Mouse (Mus musculus) inflammation-experienced regulatory T-cells, adult 6 months (primary cell): ENCODE data around the gene Islr2. TPM values are rescaled to one million over a fixed set of nuclear protein-coding genes. Genes with fewer than 3 reads are reported as not detected.
A peak's percentile ranks its signal among the peaks of the same experiment; 100 is the strongest.

Source experiments
- ATAC-seq: one replicate; pipeline ENCODE4 v1.8.0; 2017
- polyA plus RNA-seq, 3 experiments: library from polyadenylated mRNA; unstranded; fragments of 100-300 nt; shearing (Covaris generic); gene quantifications; one replicate each; pipeline ENCODE4 v1.2.1; 2017

The Islr2 gene
- polyA plus RNA-seq, 3 experiments from 2014 or later = not detected

DNA sequence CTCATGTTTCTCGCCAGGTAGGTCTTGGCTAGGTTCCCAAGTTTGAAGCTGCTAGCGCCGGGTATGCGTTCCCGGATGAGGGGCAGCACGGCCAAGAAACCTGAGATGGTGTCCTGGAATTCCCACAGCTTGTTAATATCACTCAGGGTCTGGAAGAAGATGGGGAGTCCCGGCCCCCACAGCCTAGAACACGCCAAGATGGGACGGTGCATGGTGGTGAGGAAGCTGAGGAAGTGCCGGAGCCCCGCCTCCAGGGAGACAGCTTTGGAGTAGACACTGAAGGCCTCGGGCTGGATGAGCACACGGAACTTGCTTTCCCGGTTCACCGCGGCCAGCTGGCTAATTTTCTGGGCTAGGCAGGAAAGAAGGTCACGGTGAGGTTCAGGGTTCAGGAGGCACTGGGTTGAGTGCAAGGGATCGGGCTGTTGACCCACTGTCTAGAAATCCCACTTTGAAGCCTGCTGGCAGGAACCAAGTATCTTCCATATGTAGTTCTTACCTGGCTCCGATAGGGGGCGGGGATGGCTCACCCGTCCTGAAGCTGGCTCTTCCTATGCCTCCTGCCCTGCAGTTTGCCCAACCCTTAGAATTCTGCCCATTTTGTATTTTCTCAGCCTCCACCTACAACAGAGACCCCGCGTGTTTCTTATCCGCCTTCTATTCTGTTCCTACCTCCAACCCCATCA lies 16.2 kb upstream of the Islr2 start:
- ATAC-seq = no peak

DNA sequence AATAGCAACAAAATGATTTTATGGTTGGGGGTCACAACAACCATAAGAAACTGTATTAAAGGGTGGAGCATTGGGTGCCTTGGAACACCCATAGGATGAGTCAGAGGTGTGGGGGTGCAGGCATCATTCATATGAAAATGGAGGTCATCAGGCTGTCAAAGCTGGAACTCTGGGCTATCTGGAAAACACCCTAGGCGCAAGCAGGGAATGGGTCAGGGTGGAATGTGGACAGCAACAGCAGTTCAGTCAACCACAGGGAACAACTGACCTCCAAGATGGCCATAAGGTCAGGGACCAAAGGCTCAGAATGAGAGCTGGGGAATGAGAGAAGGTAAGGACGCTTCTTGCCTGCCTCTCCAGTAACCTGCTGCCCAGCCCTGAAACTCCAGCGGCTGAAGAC lies 14.4 kb upstream of the Islr2 start:
- no peak for ATAC-seq

DNA sequence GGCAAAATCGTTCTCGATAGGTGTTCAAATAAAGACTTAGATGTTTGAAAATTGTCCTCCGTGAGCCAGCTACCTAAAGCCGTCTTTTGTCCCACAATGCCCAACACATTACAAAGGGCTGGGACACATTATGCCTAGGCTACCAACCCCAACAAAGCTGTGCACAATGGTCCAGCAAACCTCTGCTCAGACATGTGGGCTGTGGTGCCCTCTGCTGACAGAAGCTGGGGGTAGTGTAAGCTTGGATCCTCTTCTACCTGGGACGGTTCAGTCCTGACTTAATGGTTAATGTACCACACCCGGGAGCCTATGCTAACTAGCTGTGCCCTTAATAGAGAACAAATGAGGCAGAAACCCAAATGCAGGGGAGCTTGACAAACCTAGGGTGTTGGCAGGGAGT lies 12.3 kb upstream of the Islr2 start:
- ATAC-seq = no peak

DNA sequence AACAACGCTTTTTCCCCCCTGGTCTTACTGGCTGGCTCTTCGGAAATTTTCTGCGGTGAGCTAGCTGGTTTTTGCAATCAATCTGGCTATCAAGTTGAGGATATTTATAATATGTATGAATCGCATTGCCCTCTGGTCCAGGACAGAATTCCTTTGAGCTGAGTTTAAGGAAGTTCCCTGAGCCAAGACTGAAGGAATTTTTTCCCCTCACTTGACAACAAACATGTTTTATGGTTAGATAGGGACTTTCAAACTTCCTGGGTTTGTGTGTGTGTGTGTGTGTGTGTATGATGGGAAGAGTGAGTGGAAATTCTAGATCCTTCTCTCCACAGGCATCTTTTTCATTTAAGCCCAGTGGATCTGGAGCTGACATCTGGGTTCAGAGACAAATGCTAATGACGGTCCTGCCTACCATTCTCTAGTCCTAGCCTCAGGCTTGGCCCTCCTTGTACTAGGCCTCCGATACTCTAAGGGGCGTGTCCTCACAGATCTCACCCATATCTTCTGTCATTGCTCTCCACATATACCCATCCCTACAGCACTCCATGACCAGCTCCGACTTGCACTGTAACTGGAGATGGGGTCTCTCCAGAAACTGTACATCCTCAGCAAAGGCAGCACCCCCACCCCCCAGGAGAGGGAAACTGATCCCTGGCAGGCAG lies 10.5 kb upstream of the Islr2 start:
- ATAC-seq = no peak

DNA sequence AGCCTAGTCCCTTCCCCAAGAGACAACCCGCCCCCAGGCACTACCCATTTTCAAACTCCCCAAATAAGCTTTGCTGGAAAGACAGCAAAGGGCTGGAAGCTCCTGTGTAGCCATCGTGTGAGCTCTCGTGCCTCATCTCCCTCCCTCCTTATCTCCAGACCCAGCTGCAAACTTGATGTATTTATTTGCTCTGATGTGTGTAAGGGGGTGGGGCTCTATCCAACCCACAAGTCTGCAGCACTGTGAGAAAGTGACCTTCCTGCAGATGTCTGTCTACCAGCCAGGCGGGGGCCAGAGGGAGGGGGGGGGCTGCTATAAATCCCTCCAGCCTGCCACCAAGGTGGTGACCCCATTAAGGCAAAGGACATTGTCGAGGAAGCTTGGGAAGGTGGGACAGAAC lies 9.7 kb upstream of the Islr2 start:
- no peak for ATAC-seq

DNA sequence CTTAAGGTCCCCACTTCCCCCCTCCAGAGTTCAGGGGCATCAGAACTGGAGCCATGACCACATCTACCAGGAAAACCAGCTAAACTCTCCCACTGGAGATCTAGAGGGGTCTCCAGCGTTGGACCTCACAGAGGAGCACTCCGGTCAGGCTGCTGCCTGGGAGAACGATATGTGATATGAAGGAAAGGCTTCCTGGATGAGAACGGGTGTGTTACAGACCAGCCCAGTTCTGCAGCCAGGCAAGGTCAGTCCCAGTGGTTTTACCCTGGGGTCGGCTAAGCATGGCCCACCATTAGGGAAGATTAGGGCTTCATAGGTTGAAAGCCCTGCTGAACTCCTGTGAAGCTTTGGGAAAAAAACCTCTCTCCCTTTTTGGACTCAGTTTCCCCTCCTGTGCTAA lies 9.3 kb upstream of the Islr2 start:
- ATAC-seq = no peak

DNA sequence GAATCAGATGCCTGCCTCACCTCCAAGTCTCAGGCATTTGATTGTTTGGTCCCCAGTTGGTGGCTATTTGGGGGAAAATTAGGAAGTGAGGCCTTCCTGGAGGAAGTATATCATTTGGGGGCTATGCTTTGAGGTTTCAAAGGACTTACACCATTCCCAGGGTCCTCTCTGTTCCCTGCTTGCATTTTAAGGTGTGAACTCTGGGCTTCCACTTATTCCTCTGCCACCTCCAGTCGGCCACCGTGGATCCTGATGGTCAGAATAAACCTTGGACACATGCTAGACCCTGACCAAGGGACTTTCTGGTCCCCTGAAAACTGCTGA lies 6.1 kb upstream of the Islr2 start:
- ATAC-seq = no peak

DNA sequence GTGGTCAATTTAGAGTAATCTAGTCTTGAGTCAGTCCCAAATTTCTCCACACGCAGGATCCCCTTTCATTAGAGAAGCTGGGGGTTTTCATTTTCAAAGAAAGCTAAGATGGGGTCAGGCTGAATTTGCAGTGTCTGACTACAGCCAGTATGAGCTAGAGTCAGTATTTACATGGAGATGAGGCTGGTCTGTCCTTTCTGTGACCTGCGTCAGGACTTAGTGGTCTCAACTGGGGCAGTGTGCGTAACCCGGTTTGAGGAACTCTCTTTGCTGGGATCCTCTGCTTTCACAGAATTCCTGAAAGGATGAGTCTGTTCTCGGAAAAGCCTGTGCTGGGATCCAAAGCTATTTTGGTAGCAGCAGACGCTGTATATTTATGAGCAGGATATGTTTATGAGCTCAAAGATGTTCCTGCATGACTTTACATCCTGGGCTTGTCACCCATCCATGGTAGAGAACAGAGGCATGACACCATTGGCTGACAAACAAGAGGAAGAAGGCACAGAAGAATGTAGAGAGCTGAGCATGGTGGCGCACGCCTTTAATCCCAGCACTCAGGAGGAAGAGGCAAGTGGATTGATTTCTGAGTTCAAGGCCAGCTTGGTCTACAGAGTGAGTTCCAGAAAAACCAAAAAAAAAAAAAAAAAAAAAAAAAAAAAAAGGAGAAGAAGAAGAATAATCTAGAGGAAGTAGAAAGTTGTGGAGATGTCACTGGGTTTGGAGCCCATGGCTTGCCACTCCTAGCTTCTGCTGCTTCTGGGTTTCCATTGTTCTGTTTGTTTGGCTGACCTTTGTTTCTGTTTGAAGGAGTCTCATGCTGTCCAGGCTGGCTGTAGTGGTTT lies 5.6 kb upstream of the Islr2 start:
- no peak for ATAC-seq

DNA sequence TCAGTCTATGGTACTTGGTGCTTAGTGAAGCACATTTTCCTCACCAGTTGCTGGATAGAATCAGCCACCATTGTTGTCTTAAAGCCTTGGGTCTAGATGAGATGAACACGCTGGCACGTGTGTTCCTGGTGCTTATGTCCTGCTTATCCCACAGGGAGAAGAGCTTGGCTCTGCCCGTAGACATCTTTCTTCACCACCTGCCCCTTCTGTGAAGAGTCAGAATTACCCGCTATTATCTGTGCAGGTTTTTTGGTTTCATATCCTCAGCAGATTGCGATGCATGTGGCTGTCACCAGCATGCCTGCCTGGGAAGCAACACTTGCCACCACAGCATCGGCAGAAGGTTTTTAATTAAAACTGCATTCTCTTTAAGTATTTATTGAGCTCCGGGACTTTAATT lies 1.9 kb upstream of the Islr2 start:
- no peak for ATAC-seq

DNA sequence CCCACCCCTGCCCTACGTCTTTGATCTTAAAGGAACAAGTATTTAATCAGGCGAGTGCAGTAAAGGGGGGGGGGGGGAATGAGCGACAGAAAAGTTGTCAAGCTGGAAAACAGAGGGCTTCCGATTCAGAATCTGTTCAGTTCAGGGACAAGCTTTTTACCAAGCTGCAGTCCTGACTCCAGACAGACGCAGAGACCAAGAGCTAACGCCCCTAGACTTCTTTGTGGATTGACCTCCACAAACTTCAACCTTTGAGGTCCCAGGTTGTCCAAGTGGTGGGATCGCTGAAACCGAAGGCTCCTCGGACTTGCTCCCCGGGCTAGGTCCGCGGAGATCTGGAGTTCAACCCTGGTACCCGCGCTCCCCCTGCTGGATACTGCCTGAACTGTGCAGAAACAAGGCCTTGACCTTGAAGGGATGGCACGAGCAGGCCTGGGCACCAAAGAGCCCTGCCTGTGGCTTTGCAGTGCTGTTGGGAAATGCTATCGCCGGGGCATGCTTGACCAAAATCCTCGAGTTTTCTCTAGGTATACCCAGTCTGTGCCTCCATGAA lies 405 bp upstream of the Islr2 start:
- ATAC-seq = peak; percentile 64

DNA sequence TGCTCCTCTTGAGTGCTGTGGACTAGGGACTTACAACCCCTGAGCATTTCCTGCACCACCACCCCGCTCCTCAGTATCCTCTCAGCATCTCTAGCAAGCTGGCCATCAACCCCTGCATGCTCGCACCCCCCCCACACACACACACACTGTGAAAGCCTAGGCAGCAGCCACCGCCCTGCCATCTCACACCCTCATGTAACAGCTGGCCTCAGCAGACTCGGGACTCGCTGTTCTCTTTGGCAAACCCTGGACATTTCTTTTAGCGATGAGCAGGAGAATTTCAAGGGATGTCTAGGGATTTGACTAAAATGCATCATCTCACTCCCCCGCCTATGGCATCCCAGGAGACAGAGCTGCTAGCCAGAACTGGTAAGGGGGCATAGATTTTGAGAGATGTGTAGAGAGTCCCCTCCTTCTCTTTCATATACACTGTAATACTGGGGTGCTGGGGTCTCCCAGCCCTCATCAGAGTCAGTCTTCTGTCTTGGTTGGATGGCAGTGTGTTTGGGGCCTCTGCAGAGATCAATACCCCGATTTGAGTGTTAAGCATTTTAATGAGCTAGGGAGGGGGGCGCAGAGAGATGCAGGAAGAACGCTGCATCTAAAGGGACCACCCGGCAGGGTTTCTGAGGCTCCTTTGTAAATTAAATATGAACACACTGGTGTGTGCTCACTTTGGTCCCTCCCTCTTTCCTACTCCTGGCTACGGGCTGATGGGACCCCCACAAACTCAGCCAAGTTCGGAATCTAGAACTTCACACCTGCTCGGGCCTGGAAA lies 1.3 kb downstream of the Islr2 start:
- no peak for ATAC-seq

DNA sequence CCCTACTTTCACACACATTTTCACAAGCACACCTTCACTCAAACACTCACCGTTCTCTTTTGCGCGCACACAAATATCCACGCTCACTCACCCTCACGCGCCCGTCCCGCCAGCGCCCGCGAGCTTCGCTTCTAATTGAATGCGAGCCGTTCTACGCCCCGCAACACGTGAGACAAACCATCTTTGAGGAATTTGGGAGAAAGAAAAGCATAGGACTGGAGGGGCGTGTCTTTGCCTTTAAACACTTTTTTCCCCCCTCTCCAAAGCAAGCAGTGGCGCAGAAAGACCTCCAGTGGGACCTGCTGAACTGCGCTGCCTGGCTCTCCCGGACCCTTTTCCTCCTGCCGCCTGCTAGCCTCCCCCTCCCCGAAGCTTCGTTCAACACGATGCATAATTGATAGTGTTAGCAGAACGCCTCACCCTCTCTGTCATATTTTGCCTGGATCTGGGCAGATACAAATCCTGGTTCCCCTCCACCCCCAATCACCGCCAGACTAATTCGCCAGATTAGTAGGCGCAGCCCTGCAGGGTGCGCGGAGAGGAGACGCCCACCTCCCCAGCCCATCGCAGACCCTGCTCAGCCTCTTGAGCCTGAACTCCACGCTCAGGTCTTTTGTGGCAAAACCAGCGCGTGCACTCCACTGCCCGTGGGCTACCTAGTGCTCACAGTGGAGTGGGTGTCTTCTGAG lies 2.1 kb downstream of the Islr2 start:
- ATAC-seq = no peak

DNA sequence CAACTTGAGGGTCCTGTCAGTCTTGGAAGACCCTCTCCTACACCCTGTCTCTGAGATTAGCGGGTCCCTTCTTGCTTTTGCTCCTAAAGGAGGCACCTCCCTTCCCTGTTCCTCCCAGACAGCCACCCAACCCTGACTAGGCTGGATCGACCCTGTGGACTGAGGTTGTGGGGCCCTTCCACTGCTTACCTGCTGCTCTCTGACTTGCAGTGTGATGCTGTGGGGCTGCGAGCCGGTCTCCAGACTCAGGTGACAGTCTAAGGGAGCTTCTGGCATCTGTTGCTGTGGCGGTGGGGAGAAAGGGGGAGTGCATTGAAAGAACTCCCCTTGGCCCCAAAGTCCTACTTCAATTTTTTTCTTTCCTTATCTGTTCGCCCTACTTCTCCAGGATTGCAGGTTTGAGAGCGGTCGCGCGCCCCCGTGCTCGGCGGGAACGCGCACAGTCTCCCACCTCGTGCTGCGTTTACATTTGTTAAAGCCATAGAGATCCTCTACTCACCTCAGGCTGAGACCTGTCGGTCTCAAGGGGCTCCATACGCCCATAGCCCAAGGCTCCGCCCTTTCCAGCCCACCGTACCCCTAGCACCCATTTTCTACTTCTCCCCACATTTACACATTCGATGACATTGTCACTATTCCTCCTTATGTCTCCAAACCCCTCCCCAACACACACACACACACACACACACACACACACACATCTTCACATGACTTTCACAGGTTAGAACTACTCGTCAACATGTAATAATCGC lies 2.9 kb downstream of the Islr2 start:
- no peak for ATAC-seq

DNA sequence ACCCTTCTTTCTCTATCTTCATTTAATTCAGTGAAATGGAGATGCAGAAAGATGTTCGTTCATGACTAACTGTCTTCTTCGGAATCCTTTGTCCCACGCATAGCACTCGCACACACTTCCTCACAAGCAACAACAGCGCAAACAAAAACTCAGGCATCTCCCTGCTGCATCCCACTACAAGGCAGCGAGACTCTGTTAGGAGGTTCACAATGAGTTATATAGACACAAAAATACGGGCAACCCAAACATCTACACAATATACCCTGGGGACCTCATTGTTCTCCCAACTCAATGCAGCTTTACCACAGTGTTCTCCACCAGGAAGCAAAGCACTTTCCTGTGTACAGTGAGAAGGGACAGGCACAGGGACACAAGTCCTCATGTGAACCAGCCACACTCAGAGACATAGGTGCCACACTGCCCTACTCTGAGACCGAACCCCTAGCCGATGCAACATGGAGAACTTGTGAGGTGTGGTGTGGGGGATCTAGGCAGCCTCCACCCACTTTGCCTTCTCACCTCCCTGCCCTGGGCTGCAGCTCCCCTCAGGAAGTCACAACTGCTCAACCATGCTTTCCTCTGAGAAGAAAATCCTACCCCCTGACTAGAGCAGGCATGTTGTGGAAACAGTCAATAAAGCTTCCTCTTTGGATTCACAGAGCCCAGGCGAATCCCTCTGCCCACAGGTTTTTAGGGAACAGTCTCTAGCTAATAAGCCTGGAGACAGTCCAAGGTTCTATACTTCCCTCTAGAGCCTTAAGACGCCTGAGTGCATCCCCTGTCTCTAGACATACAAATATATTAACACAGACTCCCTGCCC lies 3.6 kb downstream of the Islr2 start:
- no peak for ATAC-seq

DNA sequence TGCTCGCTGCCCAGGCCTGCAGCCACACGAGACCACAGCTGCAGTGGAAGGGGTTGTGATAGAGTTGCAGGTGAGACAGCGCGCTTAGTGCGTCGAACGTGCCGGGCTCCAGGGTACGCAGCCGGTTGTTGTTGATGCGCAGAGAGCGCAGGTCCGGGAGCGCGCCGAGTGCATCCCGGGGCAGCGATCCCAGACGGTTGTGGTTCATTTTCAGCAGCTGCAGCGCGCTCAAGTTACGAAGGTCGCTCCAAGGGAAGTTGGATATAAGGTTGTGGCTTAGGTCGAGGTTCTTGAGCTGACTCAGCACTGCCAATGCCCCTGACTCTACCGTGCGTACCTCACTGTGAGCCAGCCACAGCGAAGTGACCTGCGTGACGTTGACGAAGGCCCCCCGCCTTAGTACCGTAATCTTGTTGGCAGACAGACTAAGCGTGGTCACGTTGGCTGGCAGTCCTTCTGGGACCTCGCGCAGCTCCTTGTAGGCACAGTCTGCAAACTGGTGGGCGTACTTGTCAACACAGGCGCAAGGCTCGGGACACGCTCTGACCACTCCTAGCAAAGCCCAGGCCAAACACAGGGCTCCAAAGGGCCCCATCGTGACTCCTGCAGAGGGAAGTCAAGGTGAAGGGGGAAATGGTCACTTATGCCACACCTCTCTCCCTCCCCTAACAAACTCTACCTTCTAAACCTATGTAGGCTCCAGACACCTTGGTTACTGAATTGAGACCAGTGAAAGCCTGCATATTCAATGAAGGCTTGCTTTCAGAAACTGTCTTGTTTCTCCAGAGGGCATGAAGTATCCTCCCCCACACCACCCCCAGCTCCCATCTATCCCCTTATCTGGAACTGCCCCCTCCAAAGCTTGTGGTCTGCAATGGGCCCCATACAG lies 4.5 kb downstream of the Islr2 start:
- ATAC-seq = no peak

DNA sequence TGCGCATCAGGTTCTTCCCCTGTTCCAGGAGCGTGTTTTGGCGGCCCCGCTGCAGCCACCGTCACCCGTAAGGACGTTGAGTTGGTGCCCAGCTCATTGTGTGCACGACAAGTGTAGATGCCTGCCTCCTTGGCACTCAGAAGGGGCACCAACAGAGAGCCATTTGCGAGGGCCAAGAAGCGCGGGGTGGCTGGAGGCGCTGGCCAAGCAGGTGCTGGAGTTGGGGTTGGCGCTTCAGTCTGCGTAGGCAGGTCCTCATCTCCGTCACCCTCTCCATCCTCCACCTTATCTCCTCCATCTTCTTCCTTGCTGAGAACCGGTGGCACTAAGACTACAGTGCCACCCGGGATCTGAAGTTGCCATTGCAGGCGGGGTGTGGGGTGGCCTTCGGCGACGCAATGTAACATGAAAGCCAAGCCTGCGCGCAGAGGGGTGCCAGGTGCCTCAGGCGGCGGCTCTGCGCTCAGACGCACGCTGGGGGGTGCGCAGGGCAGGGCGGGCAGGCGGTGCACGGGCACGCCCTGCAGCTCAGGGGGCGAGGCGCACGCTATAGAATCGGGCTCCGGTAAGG lies 5.2 kb downstream of the Islr2 start:
- ATAC-seq = no peak

DNA sequence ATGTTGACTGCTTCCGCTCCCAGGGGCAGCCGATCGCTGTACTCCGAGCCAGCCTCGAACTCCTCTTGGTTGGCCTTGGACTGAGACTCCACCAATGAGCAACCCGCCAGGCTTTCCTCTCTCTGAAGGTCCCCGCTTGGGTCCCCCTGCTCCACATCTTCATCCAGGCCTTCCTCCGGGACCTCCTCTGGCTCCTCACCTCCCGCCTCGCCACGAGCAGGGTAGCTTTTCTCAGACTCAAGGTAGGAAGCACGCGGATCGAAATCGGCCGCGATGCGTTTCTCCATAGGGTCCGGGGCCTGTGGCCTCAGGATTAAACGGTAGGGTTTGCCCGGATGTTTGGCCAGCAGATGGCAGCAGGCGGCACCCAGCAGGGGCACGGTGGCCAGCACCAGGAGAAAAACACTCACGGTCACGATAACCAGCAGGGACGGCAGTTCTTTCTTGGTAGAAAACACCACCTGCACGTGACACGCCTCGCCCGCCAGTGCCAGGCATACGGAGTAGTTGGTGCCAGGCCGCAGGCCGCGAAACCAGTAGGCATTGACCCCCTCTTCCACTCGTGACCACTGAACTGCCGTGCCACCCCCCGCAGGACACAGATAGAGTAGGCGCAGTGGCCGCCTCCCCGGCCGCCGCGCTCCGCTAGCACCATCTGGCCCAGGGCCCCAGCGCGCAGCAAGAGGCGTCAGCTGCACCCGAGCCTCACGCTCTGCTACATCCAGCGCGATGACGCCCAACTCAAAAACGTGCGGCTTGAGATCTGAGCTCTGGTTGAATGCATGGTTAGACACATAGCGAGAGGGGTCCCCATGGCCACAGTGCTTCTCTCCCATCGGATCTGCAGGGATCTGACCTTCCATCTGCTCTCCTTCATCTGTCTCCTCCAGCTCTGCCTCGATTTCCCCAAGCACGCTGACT lies 6.1 kb downstream of the Islr2 start:
- no peak for ATAC-seq
